Mouse (Mus musculus): ENCODE measurements around the gene Gm49711.

DNA sequence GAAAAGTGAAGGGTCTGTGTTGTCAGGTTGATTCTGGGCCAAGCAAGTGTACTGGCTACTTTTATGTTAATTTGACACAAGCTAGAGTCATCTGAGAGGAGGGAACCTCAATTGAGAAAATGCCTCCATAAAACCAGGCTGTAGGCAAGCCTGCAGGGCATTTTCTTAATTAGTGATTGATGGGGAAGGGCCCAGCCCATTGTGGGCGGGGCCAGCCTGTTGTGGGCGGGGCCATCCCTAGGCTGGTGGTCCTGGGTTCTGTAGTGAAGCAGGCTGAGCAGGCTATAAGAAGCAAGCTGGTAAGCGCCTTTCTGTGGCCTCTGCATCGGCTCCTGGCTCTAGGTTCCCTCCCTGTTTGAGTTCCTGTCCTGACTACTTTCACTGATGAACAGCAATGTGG lies 69.1 kb downstream of the Gm49711 start:
- no peak for TF ChIP-seq POLR2A (IDR thresholded peaks at IDR 0.05; ENCODE audit: insufficient read depth, low read length)
- TF ChIP-seq CTCF (IDR thresholded peaks at IDR 0.05; ENCODE audit: low read depth, low read length), result no peak
